Mouse (Mus musculus) heart, adult 2 months (tissue): ENCODE results near the gene Smox. TPM values are rescaled to one million over a fixed set of nuclear protein-coding genes. Genes with fewer than 3 reads are reported as not detected.

ENCODE experiments used
- DNase-seq, 2 experiments: peaks; one replicate each; pipeline ENCODE4 v3.0.0; 2021
- H3K27ac ChIP-seq: fragments of 200-600 bp; 2 replicates; pipeline ENCODE4 v1.8.1; 2022
- H3K27me3 ChIP-seq: fragments of 200-500 bp; 2 replicates; pipeline ENCODE4 v1.6.1; 2012; ENCODE audit warnings: mild to moderate bottlenecking, low read length, inconsistent platforms, mixed read lengths; ENCODE audit not compliant: control insufficient read depth, insufficient read depth
- H3K36me3 ChIP-seq: fragments of 200-500 bp; 2 replicates; pipeline ENCODE4 v1.6.1; 2012; ENCODE audit warnings: low read length, inconsistent platforms; ENCODE audit not compliant: control insufficient read depth, insufficient read depth
- H3K4me1 ChIP-seq: fragments of 200-500 bp; 2 replicates; pipeline ENCODE4 v1.6.1; 2011; ENCODE audit warnings: low read length; ENCODE audit not compliant: control insufficient read depth, insufficient read depth
- H3K4me3 ChIP-seq: fragments of 200-600 bp; 2 replicates; pipeline ENCODE4 v1.8.1; 2022
- H3K79me2 ChIP-seq: fragments of 200-500 bp; replicated peaks from 2 replicates; pipeline ENCODE4 v1.6.1; 2012; ENCODE audit warnings: mild to moderate bottlenecking, inconsistent platforms, low read length, moderate library complexity, mixed read lengths; ENCODE audit not compliant: control insufficient read depth, insufficient read depth
- H3K9ac ChIP-seq: fragments of 200-500 bp; 2 replicates; pipeline ENCODE4 v1.6.1; 2012; ENCODE audit warnings: low read depth, mild to moderate bottlenecking, control low read depth, inconsistent platforms, low read length, mixed read lengths
- CTCF ChIP-seq: fragments of 200-600 bp; IDR thresholded peaks from 2 replicates; pipeline ENCODE4 v1.8.1; 2022; ENCODE audit warnings: antibody characterized with exemption, mild to moderate bottlenecking, moderate library complexity
- EP300 ChIP-seq: fragments of 200-500 bp; IDR thresholded peaks from 2 replicates; pipeline ENCODE4 v1.6.1; 2011; ENCODE audit warnings: low read depth, low read length, control low read depth; ENCODE audit not compliant: insufficient read depth
- POLR2A ChIP-seq: fragments of 200-500 bp; IDR thresholded peaks from 2 replicates; pipeline ENCODE4 v1.6.1; 2011; ENCODE audit warnings: mild to moderate bottlenecking, low read depth, low read length, control low read depth; ENCODE audit not compliant: insufficient read depth
- WGBS: fragments of 180-500 bp; shearing (Covaris S2); methylation state at CpG from one replicate; pipeline ENCODE4 v1.1.7; 2018; 5-methylcytosine and 5-hydroxymethylcytosine counted together
- intact Hi-C: fragments of 180-260 bp; cut with DNase I; formaldehyde crosslinking; loops from one replicate; pipeline ENCODE4 v1.15.1; 2025
- long read RNA-seq: library from polyadenylated mRNA; stranded (forward); transcript quantifications from one replicate; pipeline ENCODE4 v2.0.0, GENCODE M21; 2021
- polyA plus RNA-seq: library from polyadenylated mRNA; depleted of rRNA; stranded (reverse); fragments of >200 nt; gene quantifications from 2 replicates; pipeline ENCODE4 v1.2.3, GENCODE M21; 2012; rRNA removed
- total RNA-seq, 2 experiments: library from RNA; stranded (reverse); gene quantifications; 2 replicates each; pipeline ENCODE4 v1.2.3; 2021

The Smox gene
- total RNA-seq (10 to 100 TPM; 23.0 to 28.1 TPM), polyA plus RNA-seq (34.8 and 39.8 TPM in 2 replicates)
- long read RNA-seq, transcript Smox-201 (7 exons, 2,270 nt): major isoform, 12 of 22 reads
- long read RNA-seq, partial matches to known transcripts: 2 of 22 reads
- long read RNA-seq, other reads (novel, unspliced or antisense): 4 of 22 reads

DNA sequence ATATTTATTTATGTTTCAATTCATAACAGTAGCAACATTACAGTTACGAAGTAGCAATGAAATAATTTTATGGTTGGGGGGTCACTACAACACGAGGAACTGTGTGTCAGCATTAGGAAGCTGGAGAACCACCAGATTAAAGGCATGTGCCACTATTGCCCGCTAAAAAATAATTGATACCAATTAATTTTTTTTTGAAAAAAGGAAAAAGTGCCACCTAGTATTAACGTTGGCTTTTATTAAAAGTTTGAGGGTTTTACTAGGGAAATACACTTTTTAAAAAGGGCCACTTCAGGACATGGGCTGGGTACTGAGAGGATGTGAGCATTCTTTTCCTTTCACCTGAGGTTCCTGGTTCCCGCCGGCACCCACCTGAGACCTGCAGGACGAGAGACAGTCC, at the start of gene Smox:
Gene Smox (plus strand): TSS at position 301 of the 400 bp plus-strand sequence.
- WGBS: 33% methylated on average over 7 of the region's 7 CpGs
- Histone ChIP-seq H3K9ac (peak within 1 kb of the TSS; percentile 96), H3K27me3 (no peaks in the 10 kb centered on the region), H3K4me3 (peak within 1 kb of the TSS; percentile 85), H3K79me2 (no peaks in the 10 kb centered on the region), H3K36me3 (peaks cover 4% of the 10 kb centered on the region; the same call in 1 of the 2 replicates), H3K4me1 (peaks cover 11% of the 10 kb centered on the region), H3K27ac (peak within 1 kb of the TSS; percentile 92)
- TF ChIP-seq EP300 (no peak), POLR2A (no peak), CTCF (no peak)
- intact Hi-C loops: loop anchor here (1.0 to 5.0 kb wide), 2 partner anchors 16 to 44 kb away; no protein-coding TSS in a partner anchor
- no peak for DNase-seq

GRCm38 (mm10) chr2:131443084-131443890, 48.0 kb upstream of the Smox start:
- H3K36me3 ChIP-seq: no peaks in the 10 kb centered on the region
- TF ChIP-seq EP300 (no peak), CTCF (peak; percentile 63)
- no peak overlapping the region for H3K27ac ChIP-seq
- intact Hi-C loops: loop anchor here (1.0 kb wide), 1 partner anchor 67 kb away; no protein-coding TSS in a partner anchor
- no peak for DNase-seq
- WGBS: 77% methylated on average over 8 of the region's 8 CpGs
- no peaks in the 10 kb centered on the region for H3K27me3 ChIP-seq
- H3K79me2 ChIP-seq: no peaks in the 10 kb centered on the region
- no peak overlapping the region for H3K9ac ChIP-seq
- no peak overlapping the region for H3K4me3 ChIP-seq
- peaks cover 7% of the 10 kb centered on the region for H3K4me1 ChIP-seq

- H3K27ac ChIP-seq: no peak overlapping the region
- no peaks in the 10 kb centered on the region for H3K79me2 ChIP-seq
- peaks cover 7% of the 10 kb centered on the region for H3K4me1 ChIP-seq
- no peak overlapping the region for H3K4me3 ChIP-seq
- no peaks in the 10 kb centered on the region for H3K27me3 ChIP-seq
- intact Hi-C loops: loop anchor here (1.0 kb wide), 1 partner anchor 66 kb away; no protein-coding TSS in a partner anchor
- WGBS: 67% methylated on average over 1 of the region's 1 CpGs
- DNase-seq: no peak
- H3K9ac ChIP-seq: no peak overlapping the region
- TF ChIP-seq POLR2A (no peak), CTCF (no peak), EP300 (no peak)
- no peaks in the 10 kb centered on the region for H3K36me3 ChIP-seq
These were observed 47.5 kb upstream of the Smox start for GRCm38 (mm10) chr2:131443891-131444190.

GRCm38 (mm10) chr2:131446416-131446982, 44.8 kb upstream of the Smox start:
- intact Hi-C loops: loop anchor here (5.0 kb wide), 1 partner anchor 46 kb away; the partner anchor contains the start of gene Smox
- Histone ChIP-seq H3K27ac (no peak overlapping the region), H3K4me3 (no peak overlapping the region), H3K79me2 (no peaks in the 10 kb centered on the region), H3K27me3 (no peaks in the 10 kb centered on the region), H3K9ac (no peak overlapping the region), H3K4me1 (peaks cover 7% of the 10 kb centered on the region), H3K36me3 (no peaks in the 10 kb centered on the region)
- TF ChIP-seq POLR2A: no peak
- TF ChIP-seq CTCF: no peak
- TF ChIP-seq EP300: no peak
- 49% methylated on average over 2 of the region's 2 CpGs for WGBS
- DNase-seq: no peak

DNA sequence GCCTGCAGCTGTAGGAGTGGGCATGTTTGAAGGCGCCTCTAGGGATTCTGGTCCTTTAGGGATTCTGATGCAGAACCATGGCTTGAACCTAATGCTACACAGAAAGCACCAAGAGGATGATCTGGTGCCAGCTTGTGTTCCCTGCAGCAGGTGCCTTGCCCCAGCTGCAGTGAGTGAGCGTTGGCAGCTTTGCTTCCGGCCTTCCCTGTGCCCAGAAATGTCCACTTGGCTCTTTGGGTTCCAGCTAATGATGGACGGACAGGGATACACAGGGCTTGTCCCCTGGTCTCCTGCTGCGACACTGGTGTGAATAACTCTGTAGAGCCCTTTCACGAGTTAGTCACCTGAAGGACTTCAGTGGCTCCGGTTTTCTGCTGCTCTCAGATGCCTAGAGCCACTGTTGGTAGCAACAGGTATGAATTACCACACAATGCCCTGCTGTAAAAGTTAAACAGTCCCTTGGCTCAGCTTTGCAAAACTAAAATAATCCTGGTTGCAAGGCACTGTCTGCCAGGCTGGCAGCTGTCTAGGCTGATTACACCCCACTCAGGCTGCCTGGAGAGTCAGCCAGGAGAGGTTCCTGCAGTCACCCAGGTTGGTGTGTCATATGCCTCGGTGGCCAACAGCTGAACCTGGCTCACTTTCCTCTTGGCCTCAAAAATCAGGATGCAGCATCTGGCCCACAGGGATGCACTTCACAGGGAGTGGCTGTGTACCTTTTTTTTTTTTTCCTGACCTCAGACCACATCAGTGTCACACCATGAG, 43.5 kb upstream of the Smox start:
- Histone ChIP-seq H3K27ac (peak overlapping the region; percentile 30), H3K27me3 (no peaks in the 10 kb centered on the region), H3K36me3 (no peaks in the 10 kb centered on the region), H3K9ac (no peak overlapping the region), H3K4me3 (no peak overlapping the region), H3K4me1 (peaks cover 12% of the 10 kb centered on the region), H3K79me2 (no peaks in the 10 kb centered on the region)
- WGBS: 70% methylated on average over 8 of the region's 8 CpGs
- no peak for TF ChIP-seq CTCF
- no peak for TF ChIP-seq EP300
- no peak for TF ChIP-seq POLR2A
- DNase-seq: peak; percentile 42 to 73
- intact Hi-C loops: loop anchor here (5.0 kb wide), 1 partner anchor 45 kb away; the partner anchor contains the start of gene Smox
